Mouse (Mus musculus) retina, adult 2 months (tissue): Measurements from ENCODE around the gene Pkdcc.

Source experiments
- DNase-seq: peaks from one replicate; pipeline ENCODE4 v3.0.0-alpha.2; 2012; ENCODE audit warnings: low read depth, low spot score

Gene Pkdcc

DNA sequence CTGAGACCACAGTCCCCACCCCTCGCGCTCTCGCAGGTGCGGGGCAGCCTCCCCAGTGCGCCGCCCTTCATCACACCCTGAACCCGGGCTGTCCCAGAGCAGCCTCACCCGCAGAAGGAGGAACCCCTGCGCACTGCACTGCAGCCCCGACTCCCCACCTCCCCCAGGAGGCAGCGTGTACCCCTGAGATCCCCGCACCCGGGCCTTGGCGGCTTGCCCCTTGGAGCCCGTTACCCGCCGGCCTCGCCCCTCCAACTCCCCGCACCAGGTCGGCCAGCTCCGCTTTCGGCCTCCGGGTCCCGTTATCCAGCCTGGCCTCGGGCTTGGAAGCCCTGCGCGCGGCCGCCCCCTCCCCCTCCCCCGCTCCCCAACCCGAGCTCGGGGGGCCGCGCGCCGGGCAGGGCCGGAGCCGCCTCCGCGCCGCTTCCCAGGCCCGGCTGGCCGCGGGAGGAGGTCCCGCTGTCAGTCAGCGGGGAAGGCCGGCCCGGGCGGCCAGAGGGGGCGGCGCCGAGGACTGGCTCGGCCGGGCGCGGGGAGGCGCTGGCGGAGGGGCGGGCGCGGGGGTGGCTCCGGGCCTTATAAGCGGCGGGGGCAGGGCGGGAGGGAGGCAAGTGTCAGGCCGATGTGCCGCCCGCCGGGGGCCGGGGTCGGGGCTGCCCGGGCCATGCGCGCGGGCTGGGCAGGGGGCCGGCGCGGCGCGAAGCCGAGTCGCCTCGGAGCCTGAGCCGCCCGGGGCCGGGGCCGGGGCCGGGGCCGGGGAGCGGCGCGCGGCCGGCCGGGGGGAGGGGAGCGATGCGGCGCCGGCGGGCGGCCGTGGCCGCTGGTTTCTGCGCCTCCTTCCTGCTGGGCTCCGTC is at the start of gene Pkdcc:
Gene Pkdcc (plus strand): TSS at position 619 of the 855 bp plus-strand sequence.
- DNase-seq: peak; percentile 18

DNA sequence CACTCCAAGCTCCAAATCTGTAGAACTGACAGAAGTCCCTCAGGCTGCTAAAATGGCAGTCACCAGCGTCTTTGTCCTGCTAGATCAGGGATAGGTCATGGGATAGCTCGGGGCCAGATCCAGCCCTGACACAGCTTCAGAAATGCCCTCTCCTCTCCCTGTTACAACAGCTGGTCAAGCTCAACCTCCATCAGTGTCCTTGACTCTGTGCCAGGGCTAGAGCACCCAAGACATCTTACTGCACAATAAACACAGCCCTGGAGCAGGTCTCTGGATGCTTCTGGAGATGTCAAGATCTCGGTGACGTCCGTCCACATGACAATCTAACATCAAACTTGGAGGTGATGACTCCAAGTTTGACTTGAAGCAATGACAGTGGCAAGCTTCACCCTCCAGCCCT is 48.9 kb upstream of the Pkdcc start:
- no peak for DNase-seq

DNA sequence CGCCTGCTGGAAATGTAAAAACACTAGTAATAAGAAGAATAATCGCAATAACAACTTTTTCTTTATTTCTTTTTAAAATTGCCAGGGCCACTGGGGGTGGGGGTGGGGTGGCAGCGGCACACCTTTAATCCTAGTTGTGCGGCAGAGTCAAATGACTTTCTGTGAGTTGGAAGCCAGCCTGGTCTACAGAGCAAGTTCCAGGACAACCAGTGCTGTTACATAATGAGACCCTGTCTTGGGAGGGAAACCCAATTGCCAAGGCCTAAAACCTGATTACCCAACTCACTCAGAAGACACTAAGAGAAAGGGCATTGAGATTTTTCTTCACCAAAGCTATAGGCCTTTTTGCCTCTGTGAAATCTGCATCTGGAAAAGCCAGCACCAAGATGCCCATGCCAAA is 38.9 kb upstream of the Pkdcc start:
- DNase-seq: no peak

DNA sequence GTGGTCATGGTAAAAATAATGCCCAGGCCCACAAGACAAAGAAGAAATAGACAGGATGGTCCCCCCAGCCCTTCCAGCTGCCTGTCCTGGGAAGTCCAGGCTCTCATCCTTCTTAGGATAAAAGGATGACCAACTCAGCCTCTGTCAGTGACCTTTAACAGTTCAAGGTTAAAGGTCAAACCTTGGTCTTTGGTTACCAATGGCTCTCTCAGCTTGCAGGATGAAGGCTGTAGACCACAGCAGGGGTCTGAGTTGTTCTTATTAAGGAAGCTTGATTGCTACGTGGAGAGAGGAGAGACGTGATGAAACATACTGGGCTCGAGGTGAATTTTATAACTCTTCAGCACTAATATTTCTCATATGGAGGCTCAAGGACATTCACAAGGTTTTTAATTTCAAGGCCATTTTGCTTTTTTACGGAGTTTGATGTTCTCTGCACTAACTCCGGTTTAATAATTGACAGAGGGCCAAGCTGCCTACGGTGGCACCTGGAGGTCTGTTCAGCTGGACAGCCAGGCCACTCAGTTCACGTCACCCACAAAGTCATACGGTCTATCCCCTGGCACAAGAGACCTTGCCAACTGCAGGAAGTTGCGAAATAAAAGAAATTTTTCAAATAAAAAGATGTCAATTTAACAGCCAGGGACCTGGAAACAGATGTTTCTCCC is 36.5 kb upstream of the Pkdcc start:
- no peak for DNase-seq

DNA sequence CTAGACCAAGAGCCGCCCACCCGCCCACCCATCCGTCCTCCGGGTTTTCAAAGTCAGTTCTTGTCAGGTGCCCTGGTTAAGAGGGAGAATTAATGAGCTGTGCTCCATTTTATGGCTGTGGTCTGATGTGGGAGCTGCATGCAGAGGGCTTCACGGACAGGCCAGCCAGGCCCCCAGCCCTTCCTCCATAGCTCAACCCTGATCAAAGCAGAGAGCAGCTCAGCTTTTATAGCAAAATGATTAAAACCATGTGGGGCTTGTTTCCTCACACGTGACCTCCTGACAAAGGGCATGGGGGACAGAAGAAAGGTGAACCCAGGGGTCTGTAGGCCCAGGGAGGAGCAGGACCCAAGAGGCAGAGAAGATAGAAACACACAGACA is 36.0 kb upstream of the Pkdcc start:
- no peak for DNase-seq

DNA sequence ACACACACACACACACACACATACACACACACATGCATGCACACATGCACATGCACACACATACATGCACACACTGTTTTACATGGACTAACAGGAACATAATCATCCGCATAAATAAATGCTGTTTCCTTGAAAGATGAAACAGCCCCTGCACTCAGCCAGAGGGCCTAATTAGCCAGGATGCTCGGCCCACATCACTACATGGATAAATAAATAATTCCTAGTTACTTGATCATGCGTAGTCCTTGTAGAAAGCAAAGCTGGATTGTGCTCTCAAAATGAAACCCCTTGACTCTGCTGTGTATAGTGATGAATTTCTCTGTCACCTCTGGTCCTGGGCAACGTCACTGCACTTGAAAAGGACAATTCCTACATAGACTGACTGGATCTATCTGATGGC is 35.5 kb upstream of the Pkdcc start:
- no peak for DNase-seq

DNA sequence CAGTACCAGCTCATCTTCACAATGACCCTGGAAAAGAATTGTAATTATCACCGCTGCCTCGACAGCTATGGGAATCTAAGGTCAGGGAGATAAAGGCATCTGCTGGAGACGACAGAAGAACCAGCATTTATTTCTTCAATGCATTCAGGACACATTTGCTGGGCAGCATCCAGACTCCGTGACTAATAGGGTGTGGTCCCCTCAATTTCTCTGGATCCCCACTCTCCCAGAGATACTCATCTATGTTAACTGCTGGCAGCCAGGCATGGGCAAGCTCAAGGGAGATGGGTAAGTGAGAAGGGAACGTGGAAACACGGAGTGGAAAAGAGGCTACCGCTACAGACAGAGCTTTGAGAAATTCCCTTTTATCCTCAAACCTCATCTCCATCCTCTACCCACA is 34.0 kb upstream of the Pkdcc start:
- no peak for DNase-seq

DNA sequence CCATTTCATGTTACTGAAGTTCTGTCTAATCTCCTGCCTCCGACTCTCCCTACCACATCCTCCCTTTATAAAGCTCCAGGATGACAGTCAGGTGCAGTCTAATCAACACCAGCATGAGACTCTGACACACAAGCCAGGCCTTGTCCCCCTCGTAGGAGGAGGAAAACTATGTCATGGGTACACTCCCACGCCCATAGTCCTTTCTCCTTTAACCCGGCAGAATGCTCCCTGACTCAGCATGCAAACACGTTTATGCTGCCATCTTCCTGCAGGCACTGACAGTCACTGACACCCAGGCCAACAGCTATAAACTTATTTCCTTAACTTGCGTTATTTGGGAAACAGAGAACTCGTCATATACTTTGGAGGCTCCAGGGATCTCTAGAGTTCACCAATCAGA is 33.5 kb upstream of the Pkdcc start:
- no peak for DNase-seq

DNA sequence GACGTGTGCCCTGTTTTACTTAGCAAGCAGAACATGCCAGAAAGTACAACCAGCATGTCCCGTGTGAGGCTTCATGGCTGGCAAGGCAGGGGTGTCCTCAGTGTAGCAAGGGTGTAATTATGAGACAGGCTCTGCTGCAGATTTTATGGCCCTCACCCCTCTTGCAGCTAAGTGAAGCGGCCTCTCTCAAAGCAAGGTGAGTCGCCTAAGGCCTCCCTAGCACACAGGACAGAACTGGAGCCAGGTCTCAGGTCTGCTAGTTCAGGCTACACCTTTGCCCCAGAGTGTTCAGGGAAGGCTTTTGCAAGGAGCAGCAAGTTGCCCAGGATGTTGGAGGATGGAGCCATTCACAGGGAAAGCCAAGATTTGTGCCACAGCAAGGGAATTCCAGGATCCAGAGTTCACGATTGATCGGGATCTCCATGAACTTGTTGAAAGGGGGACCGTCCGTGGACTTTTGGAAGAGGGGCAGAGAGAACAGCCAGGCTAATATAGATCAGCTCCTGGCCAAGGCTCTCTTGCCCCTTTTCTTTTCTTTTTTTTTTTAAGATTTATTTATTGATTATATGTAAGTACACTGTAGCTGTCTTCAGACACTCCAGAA is 32.9 kb upstream of the Pkdcc start:
- no peak for DNase-seq

DNA sequence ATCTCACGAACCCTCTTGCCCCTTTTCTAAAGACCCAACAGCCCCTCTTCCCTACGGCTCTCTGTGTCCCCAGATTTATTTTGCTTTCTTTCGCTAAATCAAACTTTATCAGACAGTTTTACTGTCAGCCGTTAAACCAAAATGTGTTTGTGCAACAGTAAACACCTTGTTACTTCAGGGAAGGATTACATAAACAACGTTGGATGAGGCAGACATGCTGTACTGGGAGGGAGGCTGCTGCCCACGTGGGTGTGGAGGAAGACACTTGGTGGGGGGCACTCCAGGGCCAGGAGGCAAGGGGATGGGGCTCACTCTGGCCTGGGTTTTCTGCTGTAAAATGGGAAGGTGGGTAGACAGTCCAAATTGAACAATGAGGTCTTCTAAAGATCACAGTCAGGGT is 32.3 kb upstream of the Pkdcc start:
- no peak for DNase-seq

DNA sequence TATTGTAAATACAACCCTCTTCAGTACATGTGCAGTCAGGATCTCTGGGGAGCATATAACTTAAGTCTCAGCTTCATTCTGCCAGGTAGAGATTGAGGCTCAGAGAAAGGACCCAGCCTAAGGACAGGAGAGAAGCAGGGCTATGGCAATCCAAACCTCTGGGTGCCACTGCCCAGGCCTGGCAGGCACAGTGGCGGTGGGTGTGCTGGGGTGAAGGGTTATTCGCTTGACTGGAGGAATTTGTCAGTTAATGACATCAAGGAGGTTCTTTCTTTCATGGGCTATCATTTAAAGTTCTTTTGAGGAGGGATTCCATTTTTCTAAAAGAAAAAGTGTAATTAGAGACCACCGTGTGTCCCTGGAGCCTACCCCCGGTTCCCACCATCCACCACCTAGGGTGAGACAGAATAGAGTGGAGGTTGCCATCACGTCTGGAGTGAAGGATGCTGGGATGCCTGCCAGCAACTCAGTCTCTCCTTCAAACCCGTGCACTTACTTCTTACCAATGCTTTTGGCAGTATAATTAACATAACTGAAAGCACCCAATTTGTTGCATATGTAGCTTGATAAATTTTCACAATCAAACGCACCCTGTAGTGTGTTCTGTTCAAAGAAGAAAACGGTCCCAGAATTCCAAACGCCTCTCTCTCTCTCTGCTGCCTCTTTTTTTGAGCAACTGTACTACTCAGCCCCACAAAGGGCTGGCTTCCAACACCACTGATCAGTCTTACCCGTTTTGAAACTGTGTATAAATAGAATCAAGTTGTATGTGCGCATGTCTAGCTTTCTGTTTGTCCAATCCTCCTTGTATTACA is 27.1 kb upstream of the Pkdcc start:
- no peak for DNase-seq

DNA sequence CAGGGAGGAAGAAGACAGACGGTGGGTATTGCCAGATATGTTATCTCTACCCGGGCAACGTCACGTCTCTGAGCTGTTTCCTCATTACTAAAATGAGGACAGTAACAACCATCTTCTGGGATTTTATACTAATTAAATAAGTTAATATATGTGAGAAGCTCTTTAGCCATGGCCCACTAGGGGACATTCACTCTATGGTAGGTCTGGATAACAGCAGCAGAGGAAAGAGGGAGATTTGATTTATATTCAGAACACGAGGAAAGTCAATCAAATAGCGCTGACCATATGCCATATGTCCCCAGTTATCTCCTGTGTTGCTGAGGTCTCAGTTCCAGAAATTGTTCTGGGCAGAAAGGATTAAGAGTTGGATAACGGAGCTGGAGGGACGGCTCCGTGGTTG is 24.3 kb upstream of the Pkdcc start:
- DNase-seq: no peak

DNA sequence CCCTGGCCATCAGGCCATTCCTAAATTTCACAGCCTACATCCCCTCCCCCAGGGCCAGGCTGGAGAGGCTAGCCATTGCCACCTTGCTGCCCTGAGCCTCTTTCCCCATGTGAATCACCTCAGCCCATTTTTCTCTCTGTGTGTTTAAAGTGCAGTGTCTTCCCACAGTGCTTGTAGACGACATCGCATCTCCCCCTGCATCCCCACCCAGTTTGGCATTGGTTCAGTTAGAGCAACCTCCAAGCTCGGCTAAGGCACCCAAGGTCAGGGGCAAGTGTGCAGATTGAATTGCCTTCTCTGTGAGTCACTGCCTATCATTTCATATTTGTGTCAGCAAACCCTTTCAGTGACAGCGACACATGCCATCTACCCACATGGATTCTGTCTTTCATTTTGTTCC is 20.6 kb upstream of the Pkdcc start:
- DNase-seq: no peak

DNA sequence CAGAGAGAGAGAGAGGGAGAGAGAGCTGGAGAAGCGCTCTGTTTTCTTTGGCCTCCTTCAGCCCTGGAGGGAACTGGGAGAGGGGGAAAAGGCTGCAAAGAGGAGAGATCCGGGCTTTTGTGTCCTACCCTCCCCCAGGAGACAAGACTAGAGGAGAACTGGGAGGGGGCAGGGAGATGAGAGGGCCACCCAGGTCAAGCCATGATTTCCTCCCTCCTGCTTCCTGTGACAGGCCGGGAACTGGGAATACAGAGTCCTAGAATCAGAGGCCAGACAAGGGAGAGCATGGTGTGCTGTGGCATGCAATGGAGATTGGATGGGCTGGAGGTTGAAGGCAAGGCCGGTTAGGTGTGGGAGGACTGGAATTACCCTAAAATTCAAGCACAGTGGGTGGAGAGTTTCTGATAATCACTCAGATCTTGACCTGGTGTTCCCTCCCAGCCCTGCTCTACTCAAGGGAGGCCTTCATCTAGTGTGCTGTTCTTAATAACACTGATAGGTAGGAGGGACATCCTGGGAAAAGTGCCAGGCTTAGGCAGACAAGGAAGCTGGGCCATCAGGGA is 17.6 kb upstream of the Pkdcc start:
- DNase-seq: no peak

DNA sequence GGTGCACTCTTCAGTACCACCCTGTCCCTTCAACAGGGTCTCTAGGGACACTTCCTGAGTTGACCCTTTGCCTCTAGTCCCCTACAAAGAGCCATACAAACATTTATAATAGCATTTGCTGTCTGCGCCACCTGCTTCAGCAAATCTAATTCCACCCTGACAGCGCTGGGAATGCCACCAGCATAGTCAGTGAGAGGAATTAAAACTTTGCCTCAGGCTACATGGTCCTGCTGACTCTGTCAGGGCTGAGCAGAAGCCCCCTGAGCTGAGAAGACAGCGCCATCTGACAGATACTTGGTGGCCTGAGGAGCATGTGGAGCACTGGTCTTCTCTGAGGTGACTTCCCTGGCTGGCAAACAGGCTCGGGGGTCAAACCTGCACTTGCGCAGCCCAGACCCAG is 14.6 kb upstream of the Pkdcc start:
- no peak for DNase-seq

DNA sequence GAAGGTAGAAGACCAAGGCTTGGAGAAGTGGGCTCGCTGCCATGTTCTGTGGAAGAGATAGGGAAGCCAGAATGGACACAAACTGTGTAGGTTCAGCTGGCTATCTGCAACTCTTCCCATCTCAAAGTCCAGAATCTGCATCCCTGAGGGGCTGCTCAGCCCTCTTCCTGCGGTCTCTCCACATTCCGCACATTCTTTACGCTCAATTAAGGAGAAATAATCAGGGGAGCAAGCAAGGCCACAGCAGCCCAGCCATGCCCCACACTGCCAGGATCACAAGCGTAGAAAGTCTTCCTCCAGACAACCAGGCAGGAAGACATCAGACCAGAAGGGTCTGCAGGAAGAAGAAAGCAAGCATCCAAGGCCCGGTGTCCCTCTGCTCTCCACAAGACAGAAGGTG is 13.8 kb upstream of the Pkdcc start:
- DNase-seq: no peak

DNA sequence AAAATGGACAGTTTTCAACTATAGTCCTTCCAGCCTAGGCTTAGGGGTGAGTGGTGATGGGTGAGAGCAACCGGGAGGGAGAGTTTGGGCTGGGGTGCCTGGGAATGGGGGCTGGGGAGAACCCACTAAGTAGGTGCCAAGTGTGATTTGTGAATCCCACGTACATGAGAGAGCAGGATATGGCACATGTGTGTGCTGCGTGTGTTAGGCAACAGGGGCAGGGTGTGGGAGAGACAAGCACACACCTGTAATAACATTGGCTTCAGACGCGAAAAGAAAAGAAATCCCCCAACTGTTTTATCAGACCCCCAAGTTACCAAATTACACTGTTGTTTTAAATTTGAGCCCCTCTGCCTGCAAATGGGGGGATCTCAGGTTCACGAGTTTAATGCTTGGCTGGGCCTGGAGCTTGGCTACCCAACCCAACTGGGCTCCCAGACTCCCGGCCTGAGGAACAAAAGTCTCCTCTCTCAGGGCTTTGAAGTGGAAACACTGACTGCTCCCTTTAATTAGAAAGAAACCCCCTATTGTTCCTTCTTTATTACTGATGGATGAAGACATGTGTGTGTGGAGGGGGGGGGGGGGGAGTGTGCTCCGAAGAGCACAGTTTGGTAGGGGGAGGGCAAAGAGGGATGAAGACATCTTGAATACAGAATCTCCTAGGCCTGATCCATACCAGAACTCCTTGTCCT is 11.3 kb upstream of the Pkdcc start:
- DNase-seq: no peak

DNA sequence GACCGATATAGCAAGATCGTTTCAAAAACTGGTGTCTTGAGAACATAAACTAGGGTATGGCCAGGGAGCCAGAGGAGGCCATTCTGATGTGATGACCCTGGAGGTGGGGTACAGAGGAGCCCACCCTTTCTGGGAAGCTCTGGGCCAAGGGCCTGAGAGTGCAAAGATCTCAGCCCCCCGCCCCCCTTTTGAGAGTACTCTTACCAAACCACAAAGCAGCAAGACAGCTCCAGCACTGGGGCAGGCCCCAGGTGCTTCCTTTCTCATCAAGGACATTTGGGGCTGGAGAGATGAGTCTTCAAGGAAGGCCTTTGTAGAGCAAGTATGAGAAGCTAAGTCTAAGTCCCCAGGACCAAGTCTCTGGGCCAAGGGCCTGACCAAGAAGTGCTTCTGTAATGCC is 7.8 kb upstream of the Pkdcc start:
- no peak for DNase-seq

DNA sequence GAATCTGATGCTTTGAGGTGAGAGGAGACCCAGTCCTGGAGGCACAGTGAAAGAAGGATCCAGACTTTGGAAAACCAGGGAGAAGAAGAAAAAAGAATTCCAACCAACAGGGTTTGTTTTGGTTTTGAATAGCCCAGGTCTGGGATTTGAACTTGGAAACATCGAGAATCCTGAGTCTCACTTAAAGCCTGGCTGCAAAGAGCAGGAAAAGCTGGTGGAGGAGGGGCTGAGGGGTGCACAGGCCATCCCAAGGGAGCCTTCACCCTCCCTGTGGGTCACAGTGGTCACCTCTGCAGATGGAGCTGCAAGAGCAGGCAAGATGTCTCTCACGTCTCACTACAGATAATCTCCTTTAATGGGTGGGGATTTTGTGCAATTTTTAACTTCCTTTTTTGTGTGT is 6.6 kb upstream of the Pkdcc start:
- DNase-seq: no peak

DNA sequence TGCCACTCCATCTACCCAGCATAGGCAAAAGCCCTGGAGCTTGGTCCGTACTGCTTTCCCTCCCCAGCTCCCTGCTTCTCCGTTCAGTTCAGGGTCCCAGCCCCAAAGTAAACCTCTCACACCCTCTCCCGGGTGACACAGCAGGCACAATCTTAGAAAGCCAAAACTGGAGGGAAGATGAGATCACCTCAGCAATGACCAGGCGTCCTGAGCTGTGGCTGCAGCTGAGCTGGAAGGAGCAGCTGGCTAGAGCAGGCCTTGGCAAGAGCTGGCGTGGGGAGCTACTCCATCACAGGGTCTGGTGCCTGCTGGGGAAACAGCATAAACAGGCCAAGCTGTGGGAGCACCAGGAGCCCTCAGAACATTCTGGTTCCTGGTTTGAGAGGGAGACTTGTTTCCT is 4.6 kb upstream of the Pkdcc start:
- DNase-seq: no peak

DNA sequence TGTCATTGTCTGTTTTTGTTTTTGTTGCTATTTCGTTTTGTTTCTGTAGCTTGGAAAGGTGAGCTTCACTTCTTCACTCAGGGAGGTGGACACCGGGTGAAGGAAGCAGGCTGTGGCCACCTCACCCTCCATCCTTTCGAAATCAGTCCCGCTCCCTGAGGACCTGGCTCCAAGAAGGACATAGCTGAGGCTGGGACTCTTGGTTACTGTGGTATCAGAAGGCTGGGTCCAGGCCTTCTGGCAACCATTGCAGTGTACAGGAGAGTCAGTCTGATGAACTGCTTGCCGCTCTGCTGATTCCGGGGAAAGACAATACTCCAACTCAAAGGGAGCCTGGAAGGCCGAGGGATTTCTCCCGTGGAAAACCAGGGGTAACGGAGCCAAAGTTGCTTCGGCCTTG is 3.9 kb upstream of the Pkdcc start:
- no peak for DNase-seq
